Mouse (Mus musculus) myocyte (in vitro differentiated cells): ENCODE measurements at regions not wholly inside any gene's neighbourhood (a gene's known extent, or its start where the extent isn't known, plus 50 kb on each side); places are given as distances from the start of the nearest gene placed in this dataset.

Experiments
- E2F4 ChIP-seq: IDR thresholded peaks from one replicate; pipeline ENCODE4 v1.6.1; 2011; ENCODE audit warnings: mild to moderate bottlenecking, control low read depth, moderate library complexity; ENCODE audit not compliant: insufficient read depth
- POLR2A ChIP-seq: IDR thresholded peaks from one replicate; pipeline ENCODE4 v1.6.1; 2011; ENCODE audit warnings: low read depth, mild to moderate bottlenecking, control low read depth, moderate library complexity; ENCODE audit not compliant: insufficient read length
- TCF12 ChIP-seq: IDR thresholded peaks from one replicate; pipeline ENCODE4 v1.6.1; 2011; ENCODE audit warnings: mild to moderate bottlenecking, control low read depth; ENCODE audit not compliant: poor library complexity, insufficient read depth, severe bottlenecking

DNA sequence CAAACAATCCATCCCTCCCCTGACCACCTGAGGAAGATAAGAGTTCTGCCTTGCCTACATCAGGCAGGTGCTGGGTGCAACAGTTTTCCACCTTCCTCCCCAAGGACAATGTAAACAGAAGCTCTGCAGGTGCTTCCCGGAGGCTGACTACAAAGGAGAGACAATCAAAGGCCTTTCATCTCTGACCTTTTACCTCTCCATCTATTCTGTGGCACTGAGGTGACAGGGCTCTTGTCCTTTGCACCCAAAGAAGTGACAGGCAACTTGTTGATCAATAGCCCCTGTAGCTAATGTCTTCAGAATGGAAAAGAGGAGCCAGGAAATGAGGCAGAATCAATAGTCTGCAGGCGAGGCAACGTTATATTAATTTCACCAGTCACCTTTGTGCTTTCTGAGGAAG, 209.3 kb upstream of the Gm37988 start:
- TF ChIP-seq POLR2A = no peak
- no peak for TF ChIP-seq TCF12
- TF ChIP-seq E2F4 = no peak
